Mouse (Mus musculus) MEL (cell line): ENCODE results near the gene Efs. TPM values are rescaled to one million over a fixed set of nuclear protein-coding genes. Genes with fewer than 3 reads are reported as not detected.

Source experiments
- DNase-seq: peaks from one replicate; pipeline ENCODE4 v3.0.0; 2011; ENCODE audit warnings: low read depth, low spot score
- H3K27ac ChIP-seq: 2 replicates; pipeline ENCODE4 v1.5.1; 2012; ENCODE audit warnings: low read depth, mild to moderate bottlenecking, control low read depth, low read length, moderate library complexity; ENCODE audit not compliant: control insufficient read depth
- H3K27me3 ChIP-seq, 2 experiments: fragments of 150-350 bp in 1 of 2; sonication (generic) in 1 of 2; 2 replicates each; pipeline ENCODE4 v1.6.1; 2012; ENCODE audit warnings: low read length in 2 of 2, mild to moderate bottlenecking in 2 of 2, improper control_type of control experiment in 1 of 2, moderate library complexity in 1 of 2; ENCODE audit not compliant: insufficient read depth in 2 of 2, control insufficient read depth in 1 of 2
- H3K36me3 ChIP-seq, 2 experiments: 2 replicates each; pipeline ENCODE4 v1.6.1; 2012 to 2014; ENCODE audit warnings: low read length in 2 of 2, improper control_type of control experiment in 1 of 2, inconsistent platforms in 1 of 2, mild to moderate bottlenecking in 1 of 2; ENCODE audit not compliant: insufficient read depth in 2 of 2, control insufficient read depth in 1 of 2
- H3K4me1 ChIP-seq, 2 experiments: fragments of 150-350 bp in 1 of 2; sonication (generic) in 1 of 2; 2 replicates each; pipeline ENCODE4 v1.6.1; 2012; ENCODE audit warnings: low read length in 2 of 2, improper control_type of control experiment in 1 of 2, mild to moderate bottlenecking in 1 of 2; ENCODE audit not compliant: insufficient read depth in 2 of 2, control insufficient read depth in 1 of 2
- H3K4me3 ChIP-seq, 2 experiments: fragments of 150-350 bp in 1 of 2; sonication (generic) in 1 of 2; 2 replicates each; pipeline ENCODE4 v1.5.1; 2012; ENCODE audit warnings: low read depth in 2 of 2, low read length in 2 of 2, mild to moderate bottlenecking in 2 of 2, moderate library complexity in 2 of 2, control low read depth in 1 of 2, improper control_type of control experiment in 1 of 2; ENCODE audit not compliant: control insufficient read depth in 1 of 2, insufficient read depth in 1 of 2
- H3K79me2 ChIP-seq: 2 replicates; pipeline ENCODE4 v1.6.1; 2012; ENCODE audit warnings: mild to moderate bottlenecking, low read length, moderate library complexity; ENCODE audit not compliant: control insufficient read depth, poor library complexity, insufficient read depth
- H3K9ac ChIP-seq: 2 replicates; pipeline ENCODE4 v1.6.1; 2012; ENCODE audit warnings: low read depth, mild to moderate bottlenecking, control low read depth, low read length, moderate library complexity; ENCODE audit not compliant: control insufficient read depth, poor library complexity, severe bottlenecking
- H3K9me3 ChIP-seq: fragments of 150-350 bp; sonication (generic); replicated peaks from 2 replicates; pipeline ENCODE4 v1.6.1; 2012; ENCODE audit warnings: mild to moderate bottlenecking, low read length, improper control_type of control experiment, moderate library complexity; ENCODE audit not compliant: insufficient read depth
- CHD1 ChIP-seq: IDR thresholded peaks from 2 replicates; pipeline ENCODE4 v1.6.1; 2012; ENCODE audit warnings: low read depth, mild to moderate bottlenecking, inconsistent platforms, low read length, improper control_type of control experiment
- CTCF ChIP-seq, 3 experiments: IDR thresholded peaks in 2 of 3; conservative IDR thresholded peaks in 1 of 3; 2 replicates each; pipeline ENCODE4 v1.5.1; 2011 to 2012; ENCODE audit warnings: low read length in 3 of 3, low read depth in 2 of 3, mild to moderate bottlenecking in 2 of 3, improper control_type of control experiment in 1 of 3, inconsistent platforms in 1 of 3, mixed read lengths in 1 of 3, moderate library complexity in 1 of 3; ENCODE audit not compliant: control insufficient read depth in 1 of 3, insufficient read depth in 1 of 3, poor library complexity in 1 of 3, severe bottlenecking in 1 of 3
- E2F4 ChIP-seq: IDR thresholded peaks from 2 replicates; pipeline ENCODE4 v1.6.1; 2011; ENCODE audit warnings: low read depth, low read length, improper control_type of control experiment, borderline replicate concordance
- EP300 ChIP-seq, 2 experiments: IDR thresholded peaks; 2 replicates each; pipeline ENCODE4 v1.6.1; 2011; ENCODE audit warnings: improper control_type of control experiment in 2 of 2, low read length in 2 of 2, low read depth in 1 of 2, mild to moderate bottlenecking in 1 of 2
- ETS1 ChIP-seq: IDR thresholded peaks from 2 replicates; pipeline ENCODE4 v1.6.1; 2012; ENCODE audit warnings: low read depth, mild to moderate bottlenecking, inconsistent platforms, low read length, improper control_type of control experiment, moderate library complexity
- GATA1 ChIP-seq: IDR thresholded peaks from 2 replicates; pipeline ENCODE4 v1.6.1; 2011; ENCODE audit warnings: low read depth, low read length, improper control_type of control experiment
- HCFC1 ChIP-seq: IDR thresholded peaks from 2 replicates; pipeline ENCODE4 v1.6.1; 2012; ENCODE audit warnings: low read depth, mild to moderate bottlenecking, inconsistent platforms, low read length, improper control_type of control experiment, moderate library complexity
- JUND ChIP-seq: IDR thresholded peaks from 2 replicates; pipeline ENCODE4 v1.6.1; 2011; ENCODE audit warnings: low read depth, mild to moderate bottlenecking, improper control_type of control experiment, low read length
- KAT2A ChIP-seq: conservative IDR thresholded peaks from 2 replicates; pipeline ENCODE4 v1.6.1; 2012; ENCODE audit warnings: low read depth, low read length, improper control_type of control experiment, inconsistent platforms
- MEF2A ChIP-seq: IDR thresholded peaks from 2 replicates; pipeline ENCODE4 v1.6.1; 2014; ENCODE audit warnings: low read depth, mild to moderate bottlenecking, inconsistent platforms, low read length, improper control_type of control experiment; ENCODE audit not compliant: poor library complexity, insufficient replicate concordance, severe bottlenecking; ENCODE audit errors: extremely low read depth
- MXI1 ChIP-seq: IDR thresholded peaks from 2 replicates; pipeline ENCODE4 v1.6.1; 2011; ENCODE audit warnings: mild to moderate bottlenecking, low read depth, low read length, improper control_type of control experiment
- MYB ChIP-seq: IDR thresholded peaks from 2 replicates; pipeline ENCODE4 v1.6.1; 2011; ENCODE audit warnings: mild to moderate bottlenecking, low read depth, low read length, improper control_type of control experiment
- MYC ChIP-seq: IDR thresholded peaks from 2 replicates; pipeline ENCODE4 v1.6.1; 2011; ENCODE audit warnings: low read depth, mild to moderate bottlenecking, low read length, improper control_type of control experiment, moderate library complexity
- NELFE ChIP-seq: IDR thresholded peaks from 2 replicates; pipeline ENCODE4 v1.6.1; 2011; ENCODE audit warnings: low read depth, low read length, improper control_type of control experiment
- NRF1 ChIP-seq: IDR thresholded peaks from 2 replicates; pipeline ENCODE4 v1.6.1; 2014; ENCODE audit warnings: low read depth, mild to moderate bottlenecking, inconsistent platforms, low read length, improper control_type of control experiment, moderate library complexity; ENCODE audit not compliant: poor library complexity, insufficient read depth, severe bottlenecking
- POLR2AphosphoS2 ChIP-seq: IDR thresholded peaks from 2 replicates; pipeline ENCODE4 v1.6.1; 2011; ENCODE audit warnings: low read length, improper control_type of control experiment
- RAD21 ChIP-seq: IDR thresholded peaks from 2 replicates; pipeline ENCODE4 v1.6.1; 2011; ENCODE audit warnings: mild to moderate bottlenecking, low read depth, low read length, improper control_type of control experiment
- RCOR1 ChIP-seq: IDR thresholded peaks from 2 replicates; pipeline ENCODE4 v1.6.1; 2012; ENCODE audit warnings: low read depth, mild to moderate bottlenecking, inconsistent platforms, low read length, improper control_type of control experiment
- SIN3A ChIP-seq: IDR thresholded peaks from 2 replicates; pipeline ENCODE4 v1.6.1; 2012; ENCODE audit warnings: low read length, improper control_type of control experiment, inconsistent platforms
- SMC3 ChIP-seq: IDR thresholded peaks from 2 replicates; pipeline ENCODE4 v1.6.1; 2011; ENCODE audit warnings: low read depth, low read length, improper control_type of control experiment
- TBP ChIP-seq: IDR thresholded peaks from 2 replicates; pipeline ENCODE4 v1.8.0; 2011; ENCODE audit warnings: low read depth, low read length, improper control_type of control experiment
- UBTF ChIP-seq: IDR thresholded peaks from 2 replicates; pipeline ENCODE4 v1.6.1; 2012; ENCODE audit warnings: low read depth, mild to moderate bottlenecking, inconsistent platforms, low read length, improper control_type of control experiment, moderate library complexity, borderline replicate concordance; ENCODE audit not compliant: insufficient read depth
- USF1 ChIP-seq: IDR thresholded peaks from 2 replicates; pipeline ENCODE4 v1.6.1; 2014; ENCODE audit warnings: low read depth, mild to moderate bottlenecking, inconsistent platforms, low read length, improper control_type of control experiment, moderate library complexity
- USF2 ChIP-seq, 2 experiments: IDR thresholded peaks; 2 replicates each; pipeline ENCODE4 v1.6.1; 2011 to 2012; ENCODE audit warnings: improper control_type of control experiment in 2 of 2, low read length in 2 of 2, borderline replicate concordance in 1 of 2, inconsistent platforms in 1 of 2, low read depth in 1 of 2, mild to moderate bottlenecking in 1 of 2; ENCODE audit not compliant: insufficient read depth in 1 of 2
- ZMIZ1 ChIP-seq: IDR thresholded peaks from 2 replicates; pipeline ENCODE4 v1.6.1; 2012; ENCODE audit warnings: low read depth, mild to moderate bottlenecking, inconsistent platforms, low read length, improper control_type of control experiment, moderate library complexity
- ZNF384 ChIP-seq: IDR thresholded peaks from 2 replicates; pipeline ENCODE4 v1.6.1; 2012; ENCODE audit warnings: low read depth, mild to moderate bottlenecking, inconsistent platforms, low read length, improper control_type of control experiment
- polyA plus RNA-seq, 2 experiments: library from polyadenylated mRNA; stranded (reverse) in 1 of 2; unstranded in 1 of 2; fragments of >175 nt in 1 of 2; fragments of >200 nt in 1 of 2; gene quantifications; 2 replicates each; pipeline versions ENCODE4 v1.2.1 to v1.2.4; 2012; ENCODE audit warnings: low replicate concordance in 2 of 2, low read depth in 1 of 2; ENCODE audit not compliant: insufficient read length in 2 of 2, insufficient read depth in 1 of 2, missing spikeins in 1 of 2
- total RNA-seq: library from RNA; depleted of rRNA; stranded (reverse); fragments of 300-350 nt; gene quantifications from 2 replicates; pipeline ENCODE4 v1.2.3, GENCODE M21; 2012

Efs gene
- total and polyA plus RNA-seq, 3 experiments = not detected

DNA sequence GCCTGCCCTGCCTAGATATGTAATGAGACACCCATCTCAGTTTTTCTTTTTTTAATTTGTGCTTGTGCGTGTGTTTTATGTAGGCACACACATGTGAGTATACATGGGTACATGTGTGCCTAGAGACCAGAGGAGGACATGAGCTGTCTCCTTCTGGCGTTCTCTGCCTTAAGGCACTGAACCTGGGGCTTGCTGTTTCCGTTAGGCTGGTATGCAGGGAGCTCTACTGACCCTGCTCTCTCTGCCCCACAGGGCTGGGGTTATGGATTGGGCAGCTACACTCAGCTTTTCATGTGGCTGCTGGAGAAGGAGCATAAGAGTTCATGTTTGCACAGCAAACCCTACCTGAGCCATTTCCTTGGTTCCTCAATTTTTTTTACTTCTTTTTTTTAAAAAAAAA lies 28.5 kb upstream of the Efs start:
- Histone ChIP-seq H3K4me1 (no peaks in the 10 kb centered on the region), H3K9me3 (no peaks in the 10 kb centered on the region), H3K4me3 (no peak overlapping the region), H3K9ac (no peak overlapping the region), H3K27me3 (peaks cover 2 to 6% of the 10 kb centered on the region in 2 experiments; a peak in 2 of 4 replicates), H3K36me3 (no peaks in the 10 kb centered on the region), H3K79me2 (no peaks in the 10 kb centered on the region), H3K27ac (no peak overlapping the region)
- TF ChIP-seq HCFC1 (no peak), CTCF (IDR thresholded peaks at IDR 0.05 in 2 of 3, conservative IDR thresholded peaks at IDR 0.05 in 1 of 3; ENCODE audit: control insufficient read depth in 1 of 3, insufficient read depth in 1 of 3, low read depth in 2 of 3, low read length in 3 of 3, poor library complexity in 1 of 3, severe bottlenecking in 1 of 3) (no peak), RCOR1 (no peak), ZMIZ1 (no peak), MXI1 (no peak), TBP (no peak), KAT2A (no peak), SMC3 (no peak), CHD1 (no peak), SIN3A (no peak), ETS1 (no peak), EP300 (IDR thresholded peaks at IDR 0.05; ENCODE audit: low read depth in 1 of 2, low read length in 2 of 2) (no peak), POLR2AphosphoS2 (no peak), E2F4 (no peak), RAD21 (no peak), MYB (no peak), MYC (no peak), NELFE (no peak)
- no peak for DNase-seq

DNA sequence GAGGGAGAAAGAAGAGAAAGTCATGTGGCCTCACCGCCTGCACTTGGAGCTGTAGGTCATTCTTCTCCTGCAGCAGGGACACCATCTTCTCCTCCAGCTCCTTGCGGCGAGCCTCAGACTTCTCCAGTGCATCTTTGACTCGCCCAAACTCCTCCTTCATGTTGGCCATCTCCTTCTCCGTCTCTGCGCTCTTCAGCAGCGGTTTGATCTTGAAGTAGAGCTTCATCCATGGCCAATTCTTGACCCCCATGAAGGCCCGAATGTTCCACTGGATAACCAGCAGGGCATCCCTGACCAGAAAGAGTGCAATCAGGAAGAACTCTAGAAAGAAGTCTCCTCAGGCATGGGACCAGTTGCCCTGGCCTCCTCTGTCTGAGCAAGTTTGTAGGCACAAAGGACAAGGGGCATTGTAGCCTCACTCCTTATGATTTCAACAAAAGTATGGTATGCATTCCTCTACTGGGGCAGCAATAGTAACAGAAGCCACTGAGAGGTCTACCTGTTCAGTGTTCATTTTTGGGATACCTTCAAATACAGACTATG lies 27.8 kb upstream of the Efs start:
- Histone ChIP-seq H3K27me3 (peaks cover 2 to 6% of the 10 kb centered on the region in 2 experiments; a peak in 2 of 4 replicates), H3K9me3 (no peaks in the 10 kb centered on the region), H3K79me2 (no peaks in the 10 kb centered on the region), H3K9ac (no peak overlapping the region), H3K27ac (no peak overlapping the region), H3K4me1 (no peaks in the 10 kb centered on the region), H3K36me3 (no peaks in the 10 kb centered on the region), H3K4me3 (no peak overlapping the region)
- no peak for TF ChIP-seq SMC3
- TF ChIP-seq GATA1 = no peak
- TF ChIP-seq NRF1 = no peak
- TF ChIP-seq ETS1 = no peak
- no peak for TF ChIP-seq JUND
- no peak for TF ChIP-seq USF2 (IDR thresholded peaks at IDR 0.05; ENCODE audit: borderline replicate concordance in 1 of 2, insufficient read depth in 1 of 2, low read depth in 1 of 2, low read length in 2 of 2)
- TF ChIP-seq USF1 = no peak
- no peak for TF ChIP-seq SIN3A
- no peak for TF ChIP-seq CHD1
- TF ChIP-seq MEF2A = no peak
- no peak for TF ChIP-seq HCFC1
- no peak for TF ChIP-seq UBTF
- no peak for TF ChIP-seq ZNF384
- no peak for DNase-seq
